Mouse (Mus musculus) ES-E14 (cell line): ENCODE data around the gene Iqsec1.

Source experiments
- HCFC1 ChIP-seq: IDR thresholded peaks from 2 replicates; pipeline ENCODE4 v1.6.1; 2012; ENCODE audit warnings: low read length, inconsistent platforms, borderline replicate concordance; ENCODE audit not compliant: insufficient read depth
- ZC3H11A ChIP-seq: IDR thresholded peaks from 2 replicates; pipeline ENCODE4 v1.6.1; 2012; ENCODE audit warnings: low read depth, mild to moderate bottlenecking, inconsistent platforms, low read length, borderline replicate concordance

DNA sequence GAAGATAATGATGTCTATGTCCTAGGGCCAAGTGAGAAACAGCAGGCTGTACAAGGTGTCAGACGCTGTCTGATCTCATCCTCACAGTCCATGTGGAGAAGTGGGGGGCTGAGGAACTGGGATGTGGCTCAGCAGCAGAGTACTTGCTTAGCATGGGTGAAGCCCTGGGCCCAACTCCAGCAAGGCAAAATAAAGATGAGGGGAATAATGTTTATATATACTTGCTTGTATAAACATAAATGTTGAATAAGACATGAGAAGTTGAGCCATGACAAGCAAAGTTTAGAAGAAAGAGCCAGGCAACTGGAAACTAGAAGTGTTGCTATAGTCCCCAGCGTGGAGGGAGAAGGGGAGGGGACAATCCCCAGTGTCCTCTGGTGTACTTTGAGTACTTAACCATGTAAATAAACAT is 261.8 kb downstream of the Iqsec1 start:
- TF ChIP-seq ZC3H11A, result no peak
- no peak for TF ChIP-seq HCFC1
